ENCODE assay signal across 15 mouse cellular contexts in genomic region chr10:67044346-67044745, GRCm38 (mm10). TPM values are rescaled to one million over a fixed set of nuclear protein-coding genes. Genes with fewer than 3 reads are reported as not detected.
DNase-seq lines count a peak whose midpoint lies in the region; ATAC-seq and TF ChIP-seq lines count a peak whose summit lies in the region.
"Had no signal": no experiment of that assay in that cellular context is flagged by ENCODE, and none has a peak within 500 bp of the region (broad histone marks: within the 10 kb centered on the region; RNA-seq: fewer than 3 reads in every experiment).

No protein-coding gene starts in this region.

- no peaks in the 10 kb centered on the region for H3K27me3 ChIP-seq in hindbrain, embryonic 13.5 days
- no peaks in the 10 kb centered on the region for H3K27me3 ChIP-seq in hindbrain, postnatal 0 days (ENCODE audit: insufficient read depth, low read length)
- H3K27me3 ChIP-seq in midbrain, embryonic 13.5 days = no peaks in the 10 kb centered on the region
- H3K27me3 ChIP-seq in midbrain, postnatal 0 days (ENCODE audit: insufficient read depth, low read length) = no peaks in the 10 kb centered on the region
- H3K27me3 ChIP-seq: embryonic facial prominence, embryonic 15.5 days; intestine, embryonic 15.5 days; limb, embryonic 13.5 days; midbrain, embryonic 12.5 days had no signal

- H3K4me2 ChIP-seq in hindbrain, embryonic 13.5 days = no peak overlapping the region
- no peak overlapping the region for H3K4me2 ChIP-seq in hindbrain, postnatal 0 days (ENCODE audit: low read depth, low read length)
- no peak overlapping the region for H3K4me2 ChIP-seq in midbrain, embryonic 13.5 days (replicated peaks)
- H3K4me2 ChIP-seq in midbrain, postnatal 0 days (ENCODE audit: low read depth, low read length, poor library complexity, severe bottlenecking) = no peak overlapping the region
- H3K4me2 ChIP-seq: embryonic facial prominence, embryonic 15.5 days; intestine, embryonic 15.5 days; limb, embryonic 13.5 days; midbrain, embryonic 12.5 days had no signal

- ATAC-seq in hindbrain, embryonic 13.5 days (ENCODE audit: low FRiP score) = no peak
- no peak for ATAC-seq in hindbrain, postnatal 0 days
- no peak for ATAC-seq in midbrain, embryonic 13.5 days
- ATAC-seq in midbrain, postnatal 0 days (ENCODE audit: low FRiP score) = no peak
- ATAC-seq: forebrain, embryonic 14.5 days; intestine, embryonic 15.5 days had no signal

- no peaks in the 10 kb centered on the region for H3K36me3 ChIP-seq in hindbrain, embryonic 13.5 days
- H3K36me3 ChIP-seq in hindbrain, postnatal 0 days (ENCODE audit: insufficient read depth, low read length) = no peaks in the 10 kb centered on the region
- no peaks in the 10 kb centered on the region for H3K36me3 ChIP-seq in midbrain, embryonic 13.5 days
- no peaks in the 10 kb centered on the region for H3K36me3 ChIP-seq in midbrain, postnatal 0 days (ENCODE audit: insufficient read depth, low read length)
- H3K36me3 ChIP-seq: embryonic facial prominence, embryonic 15.5 days; intestine, embryonic 15.5 days; limb, embryonic 13.5 days; midbrain, embryonic 12.5 days had no signal

- no peak overlapping the region for H3K4me3 ChIP-seq in hindbrain, embryonic 13.5 days
- H3K4me3 ChIP-seq in hindbrain, postnatal 0 days (ENCODE audit: low read length) = no peak overlapping the region
- H3K4me3 ChIP-seq in midbrain, embryonic 13.5 days (replicated peaks) = no peak overlapping the region
- H3K4me3 ChIP-seq in midbrain, postnatal 0 days (ENCODE audit: low read depth, low read length) = no peak overlapping the region
- H3K4me3 ChIP-seq in brown adipose tissue, adult 24 weeks (ENCODE audit: insufficient read depth, low read depth, low read length) = no peak overlapping the region
- H3K4me3 ChIP-seq: embryonic facial prominence, embryonic 15.5 days; intestine, embryonic 15.5 days; limb, embryonic 13.5 days; midbrain, embryonic 12.5 days had no signal

- H3K27ac ChIP-seq in hindbrain, embryonic 13.5 days = peak overlapping the region; percentile 79; the same call in 1 of the 2 replicates
- no peak overlapping the region for H3K27ac ChIP-seq in hindbrain, postnatal 0 days
- peak overlapping the region; percentile 80; the same call in 1 of the 2 replicates for H3K27ac ChIP-seq in midbrain, embryonic 13.5 days
- H3K27ac ChIP-seq in midbrain, postnatal 0 days (ENCODE audit: low read depth, low read length) = no peak overlapping the region
- H3K27ac ChIP-seq in brown adipose tissue, adult 24 weeks (replicated peaks; ENCODE audit: low read depth, low read length) = 0 out of 2 replicates have a peak overlapping the region, but pooled peaks have one; percentile 2
- H3K27ac ChIP-seq: embryonic facial prominence, embryonic 15.5 days; intestine, embryonic 15.5 days; limb, embryonic 13.5 days had no signal

- 66% methylated on average over 5 of the region's 5 CpGs for WGBS in hindbrain, embryonic 13.5 days
- WGBS in hindbrain, postnatal 0 days = 63% methylated on average over 5 of the region's 5 CpGs
- 69% methylated on average over 5 of the region's 5 CpGs for WGBS in midbrain, embryonic 13.5 days
- WGBS in midbrain, postnatal 0 days = 76% methylated on average over 5 of the region's 5 CpGs

- peaks cover 42% of the 10 kb centered on the region for H3K4me1 ChIP-seq in hindbrain, embryonic 13.5 days (replicated peaks)
- H3K4me1 ChIP-seq in hindbrain, postnatal 0 days (ENCODE audit: insufficient read depth, low read length) = peaks cover 17% of the 10 kb centered on the region
- peaks cover 36% of the 10 kb centered on the region for H3K4me1 ChIP-seq in midbrain, embryonic 13.5 days (replicated peaks)
- H3K4me1 ChIP-seq in midbrain, postnatal 0 days (ENCODE audit: insufficient read depth, low read length) = no peaks in the 10 kb centered on the region; the same call in 1 of the 2 replicates
- H3K4me1 ChIP-seq in brown adipose tissue, adult 24 weeks (ENCODE audit: control insufficient read depth, insufficient read depth, insufficient read length, low read length) = peaks cover 42% of the 10 kb centered on the region

- H3K9ac ChIP-seq in hindbrain, embryonic 13.5 days = no peak overlapping the region
- no peak overlapping the region for H3K9ac ChIP-seq in hindbrain, postnatal 0 days (replicated peaks; ENCODE audit: low read length)
- H3K9ac ChIP-seq in midbrain, embryonic 13.5 days (replicated peaks) = no peak overlapping the region
- H3K9ac ChIP-seq in midbrain, postnatal 0 days (replicated peaks; ENCODE audit: low read length, poor library complexity, severe bottlenecking) = no peak overlapping the region
- H3K9ac ChIP-seq: embryonic facial prominence, embryonic 15.5 days; intestine, embryonic 15.5 days; limb, embryonic 13.5 days; midbrain, embryonic 12.5 days had no signal

- no peaks in the 10 kb centered on the region for H3K9me3 ChIP-seq in hindbrain, embryonic 13.5 days
- no peaks in the 10 kb centered on the region for H3K9me3 ChIP-seq in hindbrain, postnatal 0 days (ENCODE audit: low read length)
- H3K9me3 ChIP-seq in midbrain, embryonic 13.5 days = no peaks in the 10 kb centered on the region
- no peaks in the 10 kb centered on the region for H3K9me3 ChIP-seq in midbrain, postnatal 0 days (ENCODE audit: low read length)
- H3K9me3 ChIP-seq: embryonic facial prominence, embryonic 15.5 days; intestine, embryonic 15.5 days; midbrain, embryonic 12.5 days had no signal

- no peak for TF ChIP-seq CTCF in hindbrain, postnatal 0 days (IDR thresholded peaks at IDR 0.05; ENCODE audit: low read depth)
- TF ChIP-seq CTCF in midbrain, postnatal 0 days (IDR thresholded peaks at IDR 0.05) = no peak

- DNase-seq in hindbrain, postnatal 0 days (ENCODE audit: low spot score) = no peak
- DNase-seq in midbrain, postnatal 0 days (ENCODE audit: low spot score) = no peak
- DNase-seq in kidney, postnatal 36 days = peak; percentile 85 to 91
- no peak for DNase-seq in thymus, postnatal 4 days
- DNase-seq: cerebellum, adult 9-11 months; lung, postnatal 14 days; thymus, postnatal 36 days had no signal

RNA-seq across cellular contexts. Expression of gene Jmjd1c, which starts 51.6 kb away (rescaled TPM):
- 47.7 and 50.3 TPM in 2 replicates for polyA plus RNA-seq in hindbrain, embryonic 13.5 days (2015; fragmentation: Nextera tagmentation; extraction: Ambion mirVana)
- 53.7 and 54.1 TPM in 2 replicates for total RNA-seq in hindbrain, postnatal 0 days (2014; rRNA removed)
- 45.4 and 45.6 TPM in 2 replicates for polyA plus RNA-seq in hindbrain, postnatal 0 days (2015; fragmentation: Nextera tagmentation; extraction: Ambion mirVana)
- 48.6 and 56.1 TPM in 2 replicates for polyA plus RNA-seq in midbrain, embryonic 13.5 days (2015; fragmentation: Nextera tagmentation; extraction: Ambion mirVana)
- total RNA-seq in midbrain, postnatal 0 days (2014; rRNA removed) = 63.8 and 74.6 TPM in 2 replicates
- polyA plus RNA-seq in midbrain, postnatal 0 days (2015; fragmentation: Nextera tagmentation; extraction: Ambion mirVana) = 33.8 and 45.1 TPM in 2 replicates
- 8.4 and 12.7 TPM in 2 replicates for polyA plus RNA-seq in brown adipose tissue, adult 24 weeks (2012; ENCODE audit: insufficient read depth, insufficient read length, missing spikeins)

RNA-seq across cellular contexts. Expression of gene Reep3, which starts 52.4 kb away (rescaled TPM):
- polyA plus RNA-seq in hindbrain, embryonic 13.5 days (2015; fragmentation: Nextera tagmentation; extraction: Ambion mirVana) = 42.6 and 44.9 TPM in 2 replicates
- total RNA-seq in hindbrain, postnatal 0 days (2014; rRNA removed) = 33.9 and 35.5 TPM in 2 replicates
- polyA plus RNA-seq in hindbrain, postnatal 0 days (2015; fragmentation: Nextera tagmentation; extraction: Ambion mirVana) = 36.2 and 37.5 TPM in 2 replicates
- 38.6 and 41.0 TPM in 2 replicates for polyA plus RNA-seq in midbrain, embryonic 13.5 days (2015; fragmentation: Nextera tagmentation; extraction: Ambion mirVana)
- total RNA-seq in midbrain, postnatal 0 days (2014; rRNA removed) = 28.1 and 30.0 TPM in 2 replicates
- polyA plus RNA-seq in midbrain, postnatal 0 days (2015; fragmentation: Nextera tagmentation; extraction: Ambion mirVana) = 26.6 and 26.7 TPM in 2 replicates
- 32.0 and 42.6 TPM in 2 replicates for polyA plus RNA-seq in brown adipose tissue, adult 24 weeks (2012; ENCODE audit: insufficient read depth, insufficient read length, missing spikeins)

Comparison
In these comparisons a context has a peak if more than half of its experiments do, and no peak if none do; other contexts are left out.
1. H3K27ac ChIP-seq: peak in hindbrain, embryonic 13.5 days (single experiment), midbrain, embryonic 13.5 days (single experiment) and brown adipose tissue, adult 24 weeks (single experiment); none in hindbrain, postnatal 0 days (single experiment) and midbrain, postnatal 0 days (single experiment).
2. DNase-seq: peak in kidney, postnatal 36 days (2 of 2); none in hindbrain, postnatal 0 days (single experiment), midbrain, postnatal 0 days (single experiment) and thymus, postnatal 4 days (single experiment).